Mouse (Mus musculus) lung, adult 2 months (tissue): ENCODE data around the gene P2rx1.

ENCODE experiments used
- CTCF ChIP-seq: fragments of 200-500 bp; IDR thresholded peaks from 2 replicates; pipeline ENCODE4 v1.5.1; 2011; ENCODE audit warnings: mild to moderate bottlenecking, low read length, control low read depth; ENCODE audit not compliant: insufficient read depth
- POLR2A ChIP-seq: fragments of 200-500 bp; IDR thresholded peaks from 2 replicates; pipeline ENCODE4 v1.6.1; 2011; ENCODE audit warnings: low read depth, mild to moderate bottlenecking, control low read depth, low read length, borderline replicate concordance; ENCODE audit errors: extremely low read depth

DNA sequence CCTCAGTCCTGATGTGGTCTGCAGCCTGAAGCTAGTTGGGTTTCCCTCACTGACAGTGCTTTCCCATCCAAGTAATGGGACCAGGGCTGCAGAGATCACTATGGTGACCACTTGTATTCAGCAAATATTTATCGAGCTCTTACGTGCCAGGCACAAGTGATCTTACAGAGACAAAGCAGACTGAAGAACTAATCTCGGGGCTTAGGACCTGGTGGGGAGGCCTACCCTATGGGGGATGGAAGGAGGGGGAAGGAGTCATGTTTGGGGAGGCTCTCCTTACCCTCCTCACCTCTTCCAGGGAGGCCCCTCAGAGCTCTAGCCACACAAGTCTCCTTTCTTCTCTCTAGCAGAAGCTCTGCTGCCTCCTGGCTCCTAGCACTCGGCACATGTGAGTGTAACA is 24.9 kb downstream of the P2rx1 start:
- TF ChIP-seq POLR2A (no peak), CTCF (no peak)
